Mouse (Mus musculus): Measurements from ENCODE around the gene Rchy1.

- TF ChIP-seq CTCF (IDR thresholded peaks at IDR 0.05; ENCODE audit: low read depth): no peak
- TF ChIP-seq EP300 (IDR thresholded peaks at IDR 0.05; ENCODE audit: low read depth): no peak
Observed at GRCm38 (mm10) chr5:91993061-91993460, 30.2 kb upstream of the Rchy1 start.
